Mouse (Mus musculus) testis, postnatal 14 days (tissue): Measurements from ENCODE around the gene Magi2.

ENCODE experiments used
- DNase-seq: peaks from one replicate; pipeline ENCODE4 v3.0.0; 2021; ENCODE audit warnings: low spot score

Gene Magi2

DNA sequence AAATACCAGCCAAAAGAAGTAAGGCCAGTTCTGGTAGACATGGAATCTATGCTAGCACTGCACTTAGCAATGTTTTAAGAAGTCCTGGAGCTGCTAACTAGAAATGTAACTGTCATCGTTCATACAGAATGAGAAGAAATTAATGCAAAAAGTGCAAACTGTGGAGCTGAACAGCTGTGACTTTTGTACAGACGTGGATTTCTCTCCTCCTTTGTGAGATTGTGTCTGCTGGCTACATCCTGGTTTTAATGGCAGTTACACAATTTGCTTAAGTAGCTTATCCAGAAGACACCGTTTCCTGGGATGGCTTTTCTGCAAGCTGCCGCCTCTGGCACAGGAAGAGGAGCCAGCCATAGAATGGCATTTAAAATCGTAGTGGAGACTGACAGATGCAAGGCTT lies 1136.4 kb downstream of the Magi2 start:
- no peak for DNase-seq

DNA sequence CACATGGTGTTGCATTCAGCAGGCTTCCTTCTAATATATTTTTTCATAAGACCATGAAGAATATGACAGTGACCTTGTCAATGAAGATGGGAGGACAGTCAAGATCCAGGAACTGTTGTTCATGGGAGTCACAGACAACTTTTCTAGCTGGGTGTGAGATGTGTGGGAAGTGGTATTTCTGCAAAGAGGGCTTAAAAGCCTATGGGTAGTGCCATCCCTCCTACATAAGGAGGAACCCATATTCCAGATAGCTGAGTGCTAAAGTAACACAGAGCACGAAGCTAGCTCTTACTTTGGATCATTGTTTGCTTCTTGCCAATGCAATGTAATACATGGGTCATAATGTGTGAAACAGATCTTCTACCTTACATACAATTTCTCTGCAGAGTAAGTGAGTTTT lies 1146.8 kb downstream of the Magi2 start:
- DNase-seq, result no peak

DNA sequence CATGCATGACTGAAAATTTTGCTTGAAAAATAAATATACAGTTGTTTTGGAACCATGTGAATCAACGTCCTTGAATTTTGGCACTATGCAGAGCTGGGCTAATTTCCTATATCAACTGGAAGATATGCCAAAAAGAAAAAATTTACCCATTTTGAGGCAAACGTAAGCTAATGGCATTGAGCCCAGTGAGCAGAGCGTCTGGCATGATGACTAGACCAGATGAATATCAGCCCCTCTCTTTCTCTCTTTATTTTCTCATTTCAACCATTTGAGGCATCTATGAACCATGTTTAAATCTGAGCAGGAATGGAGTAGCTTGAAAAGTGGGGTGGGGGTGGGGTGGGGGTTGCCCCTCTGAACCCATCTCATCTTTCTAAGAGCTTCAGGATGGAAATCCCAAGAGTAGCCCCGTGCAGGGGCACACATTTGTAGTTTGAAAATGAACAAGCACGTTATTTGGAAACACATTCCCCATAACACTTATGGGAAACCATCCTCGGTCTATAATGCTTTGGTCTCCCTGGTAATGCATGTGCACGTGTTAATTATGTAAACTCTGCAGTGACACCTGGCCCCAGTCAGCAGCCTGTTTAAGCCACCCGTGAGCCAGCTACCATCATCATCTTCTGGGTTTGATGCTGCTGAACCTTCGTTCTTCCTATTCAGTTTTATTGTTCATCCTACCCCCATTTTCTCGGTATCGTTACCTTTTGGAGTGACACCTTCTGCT lies 1151.4 kb downstream of the Magi2 start:
- DNase-seq, result no peak

DNA sequence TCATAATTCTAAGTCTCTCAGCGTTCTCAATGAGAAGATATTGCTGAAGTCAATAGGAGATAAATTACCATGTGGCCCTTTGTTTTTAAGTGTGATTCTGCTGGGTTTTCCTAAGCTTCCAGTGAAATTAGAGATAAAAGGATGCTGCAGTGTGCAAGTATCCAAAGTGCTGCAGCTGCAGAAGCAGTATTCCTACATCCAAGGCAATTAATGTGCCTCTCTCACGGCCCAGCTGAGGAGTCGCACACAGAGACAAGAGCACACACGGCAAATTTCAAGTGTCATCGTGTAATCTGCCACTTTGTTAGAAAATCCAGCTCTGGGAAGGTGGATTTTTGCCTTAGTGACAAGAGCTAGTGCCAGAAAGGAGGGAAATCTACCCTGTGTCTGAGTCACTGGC lies 1177.7 kb downstream of the Magi2 start:
- no peak for DNase-seq

DNA sequence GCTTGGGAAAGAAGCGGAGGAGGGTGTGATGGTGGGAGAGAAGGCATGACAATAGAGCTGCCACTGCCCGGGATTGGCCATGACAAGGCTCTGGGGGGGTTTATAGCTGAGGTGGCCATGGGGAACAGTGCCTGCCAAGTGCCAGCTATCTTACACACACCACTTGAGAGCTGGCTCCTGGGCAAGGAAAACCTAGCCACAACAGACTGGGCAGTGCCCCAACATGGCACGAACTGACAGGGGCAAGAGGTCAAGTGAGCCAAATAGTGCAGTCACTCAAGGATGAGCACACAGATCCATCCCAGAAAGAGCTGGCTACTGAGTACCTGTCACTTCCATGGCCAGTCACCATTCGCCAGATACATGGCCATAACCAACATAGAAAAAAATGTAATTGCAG lies 1179.8 kb downstream of the Magi2 start:
- DNase-seq, result no peak

DNA sequence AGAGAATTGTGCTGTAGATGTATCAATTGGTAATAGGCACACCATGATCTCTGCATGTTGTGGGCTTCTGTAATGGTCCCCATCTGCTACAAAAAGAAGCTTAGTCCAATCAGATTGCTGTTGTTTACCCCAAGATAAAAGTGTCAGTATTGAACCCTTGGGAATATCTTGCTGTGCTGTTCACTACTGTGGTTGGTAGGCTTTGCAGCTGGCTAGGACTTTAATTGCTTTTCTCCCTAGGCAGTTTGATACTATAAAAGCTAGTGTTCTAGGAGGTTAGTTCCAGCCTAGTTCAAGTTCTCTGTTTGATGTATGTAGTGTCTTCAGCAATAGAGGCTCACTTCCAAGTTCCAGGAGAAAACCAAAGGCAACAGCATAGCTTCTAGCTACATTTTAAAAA lies 1188.5 kb downstream of the Magi2 start:
- DNase-seq, result no peak

DNA sequence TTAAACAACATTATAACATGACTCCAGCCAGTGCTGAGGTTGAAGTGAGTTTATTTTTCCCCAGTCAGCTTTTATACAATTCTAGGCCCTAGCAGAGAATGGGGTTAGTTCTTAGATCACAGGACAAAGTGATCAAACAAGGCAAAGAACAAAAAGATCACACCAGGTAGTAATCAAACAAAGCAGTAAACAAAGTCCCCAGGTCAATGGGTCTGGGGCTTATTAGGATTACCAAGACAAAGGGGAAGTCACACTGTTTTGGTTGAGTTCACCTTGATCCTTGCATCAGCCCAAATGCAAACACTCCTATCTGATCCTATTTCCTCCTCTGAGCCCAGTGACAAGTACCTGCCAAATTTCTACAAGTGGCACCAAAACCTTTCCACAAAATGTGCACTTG lies 1190.5 kb downstream of the Magi2 start:
- DNase-seq, result no peak

DNA sequence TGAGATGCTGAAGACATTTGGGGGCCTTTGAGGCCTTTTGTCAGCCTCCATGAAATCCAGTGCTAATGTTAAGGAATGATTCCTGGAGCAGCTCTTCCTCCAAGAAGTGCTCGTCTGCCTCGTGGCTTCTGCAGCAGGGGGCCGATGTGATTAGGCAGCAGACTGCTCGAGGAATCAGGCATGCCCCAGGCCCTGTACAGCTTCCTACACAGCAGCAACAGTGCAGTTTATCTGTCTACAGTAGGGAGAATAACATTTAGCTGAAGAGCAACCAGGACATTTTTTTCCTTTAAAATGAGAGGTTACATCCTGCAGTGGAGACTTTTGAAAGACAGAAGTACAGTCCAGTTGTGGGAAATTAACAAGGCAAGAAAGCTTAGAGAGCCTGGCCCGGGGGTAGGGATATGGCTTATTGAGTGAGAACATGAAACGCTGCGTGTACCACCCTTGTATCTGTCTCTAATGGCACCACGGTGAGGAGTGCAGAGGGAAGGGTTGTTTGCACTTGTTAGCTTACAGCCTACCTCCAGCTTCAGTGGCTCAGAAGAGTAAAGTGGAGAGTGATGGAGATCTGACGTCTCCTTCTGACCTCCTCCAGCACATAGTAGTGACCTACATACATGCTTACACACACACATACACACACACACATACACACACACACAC lies 1205.4 kb downstream of the Magi2 start:
- no peak for DNase-seq

DNA sequence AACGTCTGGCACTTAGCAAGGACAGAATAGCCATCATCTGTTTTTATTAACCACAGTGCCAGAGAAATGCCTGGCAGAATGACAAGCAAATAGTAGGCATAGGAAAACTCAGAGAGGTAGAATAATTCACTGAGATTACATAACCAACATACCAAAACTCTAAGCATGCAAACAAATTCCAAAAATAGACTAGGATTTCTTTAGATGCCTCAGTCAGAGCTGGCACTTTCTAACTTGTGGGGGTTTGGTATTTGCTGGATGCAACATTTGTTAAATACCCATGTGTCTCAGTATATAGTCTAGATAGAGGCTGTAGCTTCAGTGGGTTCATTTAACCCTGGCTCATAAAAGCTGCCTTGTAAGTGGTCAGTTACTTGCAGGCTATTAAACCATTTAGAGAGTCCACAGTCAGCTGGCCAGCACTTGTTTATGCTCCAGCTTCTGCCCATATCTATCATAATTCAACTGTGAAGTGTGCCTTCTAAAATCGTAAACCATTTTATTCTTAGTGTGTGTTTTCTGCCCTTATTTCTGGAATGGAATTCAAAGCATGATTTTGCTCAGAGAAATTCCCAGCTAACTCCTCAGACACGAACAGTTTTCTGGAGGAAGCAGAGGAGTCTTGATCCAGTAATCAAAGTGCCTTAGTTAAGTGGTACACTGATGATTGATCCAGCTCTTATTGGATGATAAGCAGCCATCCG lies 1219.8 kb downstream of the Magi2 start:
- no peak for DNase-seq

DNA sequence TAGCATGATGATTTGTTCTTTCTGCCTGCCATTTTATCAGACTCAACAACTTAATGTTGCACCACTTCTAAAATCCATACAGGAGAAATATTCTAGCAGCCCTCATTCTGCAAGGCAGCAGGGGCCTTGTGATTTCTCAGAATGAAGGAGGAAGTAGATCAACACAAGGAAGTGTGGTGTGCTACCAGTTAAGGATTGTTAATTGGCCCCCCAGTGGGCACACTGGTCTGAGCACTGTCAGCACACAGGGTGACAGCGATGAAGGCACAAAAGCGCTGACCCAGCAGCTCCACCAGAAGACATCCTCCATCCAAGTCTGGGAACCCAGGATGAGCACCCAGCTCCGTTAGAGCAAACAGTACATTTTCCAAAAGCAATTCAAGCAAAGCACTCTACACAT lies 1229.3 kb downstream of the Magi2 start:
- DNase-seq, result no peak

DNA sequence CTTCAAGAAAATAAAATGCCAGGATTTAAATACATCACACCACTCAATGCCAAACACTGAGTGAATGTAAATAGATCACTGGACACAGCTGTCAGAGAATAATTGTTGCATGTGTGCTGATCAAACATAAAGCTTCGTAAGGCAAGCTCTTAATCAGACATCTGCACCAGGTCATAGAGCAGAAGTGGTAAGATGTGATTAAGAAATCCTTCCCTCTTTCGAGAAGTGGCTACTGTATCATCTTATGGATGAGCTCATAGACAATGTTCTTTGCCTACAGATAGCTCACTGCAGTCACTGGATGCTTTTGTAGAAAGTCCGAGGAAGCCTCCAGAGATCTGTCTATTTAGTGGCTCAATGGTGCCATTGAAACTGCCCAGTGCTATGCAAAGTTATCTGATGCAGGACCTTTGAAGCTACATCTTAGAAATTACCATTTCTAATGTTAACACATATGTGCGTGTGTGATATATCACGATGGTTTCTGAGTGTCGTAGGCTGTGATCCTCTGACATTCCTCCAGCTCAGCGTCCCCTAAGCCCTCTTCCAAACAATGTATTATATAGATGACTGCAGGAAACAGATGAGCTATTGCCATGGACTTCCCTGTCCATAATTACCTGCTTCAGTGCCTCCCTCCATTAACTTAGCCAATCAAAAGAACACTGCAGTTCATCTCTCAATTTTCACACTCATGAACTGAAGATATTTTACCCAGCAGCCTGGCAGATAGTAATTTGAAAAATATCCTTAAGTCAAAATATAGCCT lies 1231.1 kb downstream of the Magi2 start:
- DNase-seq, result no peak

DNA sequence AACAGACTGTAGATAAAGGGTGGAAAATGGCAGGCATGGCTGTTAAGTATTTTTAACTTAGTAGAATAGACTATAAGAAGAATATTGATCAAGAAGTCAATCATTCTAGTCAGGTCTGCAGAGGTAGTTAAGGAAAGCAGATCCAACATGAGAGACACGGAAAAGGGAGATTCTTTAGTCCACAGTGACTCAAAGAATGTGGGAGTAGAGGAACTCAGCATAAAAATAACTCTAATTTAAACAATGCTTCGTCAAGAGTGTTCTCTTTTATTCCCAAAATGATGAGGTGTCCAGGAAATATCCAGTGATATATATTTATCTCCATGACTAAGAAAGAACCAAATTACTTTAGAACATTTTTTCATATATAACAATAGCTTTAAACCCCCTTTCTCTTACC lies 1234.9 kb downstream of the Magi2 start:
- DNase-seq, result no peak

DNA sequence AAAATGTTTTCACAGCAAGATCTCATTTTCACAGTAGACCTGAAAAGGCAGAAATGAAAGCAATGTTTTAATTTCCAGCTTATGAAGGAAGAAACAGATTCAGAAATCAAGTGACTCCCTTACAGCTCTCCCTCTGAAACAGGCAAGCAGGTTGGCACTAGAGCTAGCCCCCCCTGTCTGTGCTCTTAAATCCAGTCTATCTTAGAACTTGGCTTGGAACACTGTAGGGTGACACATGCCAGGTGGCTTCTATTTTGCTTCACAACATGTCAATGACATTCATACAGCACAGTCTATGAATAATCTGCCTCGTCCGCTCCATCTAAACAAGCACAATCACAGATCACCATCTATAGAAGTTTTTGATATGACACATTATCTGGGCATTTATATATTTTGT lies 1235.5 kb downstream of the Magi2 start:
- DNase-seq, result no peak

DNA sequence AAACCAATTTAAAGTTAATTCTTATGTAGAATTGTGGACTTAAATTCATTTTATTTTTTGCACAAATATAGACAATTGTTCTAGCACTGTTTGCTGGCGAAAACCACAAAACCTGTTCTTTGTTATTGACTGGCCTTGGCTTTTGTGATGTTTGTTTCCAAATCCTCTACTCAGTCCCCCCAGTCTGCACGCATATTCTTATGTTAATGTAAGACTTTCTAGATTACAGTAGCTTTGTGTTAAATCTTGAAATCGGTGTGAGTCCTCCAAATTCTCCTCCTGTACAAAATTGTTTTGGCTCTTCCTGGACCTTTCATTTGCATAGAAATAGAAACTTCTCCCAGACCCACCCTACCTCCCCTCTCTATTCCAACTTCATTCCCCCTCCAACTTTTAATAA lies 1242.9 kb downstream of the Magi2 start:
- DNase-seq, result no peak

DNA sequence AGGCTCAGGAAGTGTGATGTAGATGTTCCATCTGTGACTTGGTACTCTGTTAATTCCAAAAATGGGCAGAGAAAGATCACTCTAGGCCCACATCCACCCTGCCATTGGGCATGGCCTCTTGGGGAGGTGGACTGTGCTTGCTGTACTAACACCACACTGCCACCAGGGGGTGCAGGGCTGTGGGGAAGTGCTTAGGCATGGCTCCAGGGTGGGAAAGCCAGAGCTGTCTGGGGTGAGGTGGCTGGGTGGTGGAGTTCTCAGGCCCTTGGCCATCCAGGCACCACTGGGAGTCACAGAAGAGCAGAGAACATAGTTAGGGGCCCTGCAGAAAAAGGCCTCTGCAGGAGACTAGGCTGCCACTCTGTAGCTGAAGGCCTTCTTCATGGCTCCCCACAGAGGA lies 1243.6 kb downstream of the Magi2 start:
- no peak for DNase-seq

DNA sequence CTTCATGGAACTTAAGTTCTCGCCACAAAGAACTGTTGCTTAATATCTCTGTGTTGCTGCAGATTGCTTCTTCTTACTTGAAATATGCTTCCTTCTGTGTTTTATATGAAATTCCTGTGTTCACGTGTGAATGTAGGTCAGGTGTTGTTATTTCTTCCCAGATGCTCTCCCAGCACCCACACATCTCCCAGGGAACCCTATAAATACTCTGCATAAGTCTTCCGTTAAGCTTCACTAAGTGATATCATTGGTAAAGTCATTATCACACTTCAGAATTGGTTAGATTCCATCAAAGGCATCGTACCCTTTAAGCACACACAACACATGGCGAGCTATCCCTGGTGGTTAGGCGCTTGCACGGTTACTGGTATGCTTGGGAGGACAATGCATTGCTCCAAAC lies 1257.7 kb downstream of the Magi2 start:
- no peak for DNase-seq

DNA sequence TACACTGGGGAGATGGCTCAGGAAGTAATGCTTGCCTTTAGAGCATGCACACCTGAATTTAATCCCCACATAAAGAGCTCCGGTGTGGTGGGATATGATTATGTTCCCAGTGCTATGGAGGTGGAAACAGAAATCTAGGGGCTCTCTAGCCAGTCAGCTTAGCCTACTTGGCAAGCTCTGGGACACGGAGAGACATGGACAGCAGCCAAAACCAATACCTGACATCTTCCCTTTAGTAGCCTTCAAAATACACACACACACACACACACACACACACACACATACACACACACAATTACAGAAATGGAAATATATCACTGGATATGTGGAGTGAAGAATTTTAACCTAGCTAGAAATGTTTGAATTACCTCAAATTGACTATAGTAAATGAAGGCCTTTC lies 1265.1 kb downstream of the Magi2 start:
- no peak for DNase-seq

DNA sequence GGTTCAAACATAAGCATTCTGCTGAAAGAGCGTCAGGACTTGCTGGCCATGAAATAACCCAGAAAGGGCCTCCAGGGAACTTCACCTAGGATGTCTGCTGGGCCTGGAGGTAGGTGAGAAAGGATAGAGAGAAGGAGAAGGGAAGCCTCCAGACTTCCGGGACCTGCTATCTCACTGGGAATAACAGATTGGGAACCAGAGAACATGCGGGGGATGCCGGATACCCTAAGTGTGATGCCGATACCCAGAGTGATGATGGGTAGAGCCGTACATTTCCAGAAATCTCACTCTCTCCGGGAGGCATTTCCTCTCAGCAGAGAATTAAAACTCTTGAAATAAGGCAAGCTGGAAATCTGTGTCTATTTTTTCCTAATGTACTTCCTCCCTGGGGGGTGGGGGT lies 1265.8 kb downstream of the Magi2 start:
- DNase-seq, result no peak

DNA sequence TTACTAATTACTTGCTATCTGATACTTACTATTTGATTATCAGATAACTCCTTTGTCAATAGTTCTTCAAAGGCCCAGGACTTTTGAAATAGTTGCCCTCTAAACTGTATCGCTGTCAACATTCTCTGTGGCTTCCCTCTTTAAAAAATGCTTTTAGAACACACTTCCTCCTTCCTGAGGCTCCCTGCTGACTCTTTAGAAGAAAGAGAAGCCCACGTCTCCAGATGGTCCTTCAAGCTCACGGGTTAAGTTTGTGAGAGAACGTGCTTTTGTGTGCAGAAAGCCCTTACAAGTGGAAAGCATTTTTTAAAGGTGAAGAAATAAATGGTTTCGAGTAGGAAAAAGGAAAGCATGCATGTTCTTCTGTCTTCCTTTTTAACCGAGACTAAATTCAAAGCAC lies 1267.2 kb downstream of the Magi2 start:
- no peak for DNase-seq

DNA sequence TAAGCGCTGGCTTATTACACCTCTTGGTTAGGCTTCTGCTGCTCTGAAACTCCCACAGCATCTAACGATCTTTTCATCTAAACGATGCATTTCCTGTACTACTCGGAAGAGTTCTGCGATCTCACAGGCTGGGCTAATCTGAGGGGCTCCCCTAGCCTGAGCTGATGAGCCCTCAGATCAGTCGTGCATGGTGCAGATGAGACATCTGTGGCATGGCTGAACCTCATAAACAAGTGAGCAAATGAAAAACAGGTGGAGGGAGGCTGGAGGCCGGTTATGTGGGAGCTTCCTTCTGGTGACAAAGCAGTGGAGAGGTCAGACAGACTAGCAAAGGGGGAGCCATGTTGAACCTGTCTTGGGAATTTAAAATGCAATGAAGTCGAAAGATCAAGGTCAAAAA lies 1270.1 kb downstream of the Magi2 start:
- DNase-seq, result no peak

DNA sequence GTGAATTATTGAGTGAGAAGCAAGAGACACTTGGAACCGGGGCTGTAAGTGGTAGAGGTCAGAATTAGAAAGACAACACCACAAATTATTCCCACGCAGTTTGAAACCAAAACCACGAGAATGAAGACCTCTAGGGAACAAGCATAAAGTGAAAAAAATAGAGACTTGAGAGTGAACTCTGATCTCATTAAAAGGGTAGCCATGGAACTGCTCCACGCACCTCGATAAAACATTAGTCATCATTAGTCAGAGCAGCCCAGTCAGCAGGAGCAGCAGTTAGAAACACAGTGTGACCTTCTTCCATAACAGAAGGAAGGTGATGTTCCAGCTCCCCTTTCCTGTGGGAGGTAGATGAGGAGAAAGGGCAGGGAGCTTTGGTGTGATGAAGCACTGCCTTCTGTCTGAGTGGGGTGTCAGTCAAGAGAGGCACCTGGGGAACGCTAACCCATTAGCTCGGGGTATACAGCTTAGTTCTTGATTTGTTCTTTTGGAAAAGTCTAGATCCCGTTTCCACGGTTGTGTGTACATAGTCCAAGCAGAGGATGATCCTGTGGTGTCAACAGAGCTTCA lies 1272.3 kb downstream of the Magi2 start:
- no peak for DNase-seq

DNA sequence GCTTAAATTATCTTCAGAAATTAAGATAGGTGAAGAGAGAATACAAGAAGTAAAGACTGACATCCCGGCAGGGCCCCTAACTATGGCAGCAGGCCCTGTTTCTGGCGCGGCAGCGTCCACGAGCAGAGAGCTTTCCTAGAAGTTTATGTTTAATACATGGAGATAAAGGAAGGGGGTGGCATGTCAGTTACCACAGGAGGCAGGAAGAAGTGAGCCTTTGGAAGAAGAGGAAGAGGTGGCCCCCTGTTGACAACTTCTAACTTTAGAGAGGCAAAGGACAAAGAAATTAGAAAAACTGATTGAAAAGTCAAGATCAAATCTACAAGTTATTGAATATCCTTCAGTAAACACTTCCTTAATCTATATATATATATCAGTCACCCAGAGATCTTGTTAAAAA lies 1281.8 kb downstream of the Magi2 start:
- no peak for DNase-seq
